Mouse (Mus musculus): ENCODE results near the gene Ube2v1. TPM values are rescaled to one million over a fixed set of nuclear protein-coding genes. Genes with fewer than 3 reads are reported as not detected.

The Ube2v1 gene
- total and polyA plus RNA-seq, 3 experiments: 164 to 343 TPM; not detected in 1

- Histone ChIP-seq H3K9me3 (replicated peaks; ENCODE audit: insufficient read depth, low read length) (no peaks in the 10 kb centered on the region), H3K27ac (ENCODE audit: control insufficient read depth, low read depth, low read length) (no peak overlapping the region), H3K4me1 (ENCODE audit: control insufficient read depth in 1 of 2, insufficient read depth in 2 of 2, low read length in 2 of 2) (peaks cover 0 to 3% of the 10 kb centered on the region in 2 experiments; a peak in 1 of 4 replicates), H3K4me3 (ENCODE audit: control insufficient read depth in 1 of 2, insufficient read depth in 1 of 2, low read depth in 2 of 2, low read length in 2 of 2) (no peak overlapping the region), H3K79me2 (ENCODE audit: control insufficient read depth, insufficient read depth, low read length, poor library complexity) (no peaks in the 10 kb centered on the region), H3K9ac (ENCODE audit: control insufficient read depth, low read depth, low read length, poor library complexity, severe bottlenecking) (no peak overlapping the region), H3K36me3 (ENCODE audit: control insufficient read depth in 1 of 2, insufficient read depth in 2 of 2, low read length in 2 of 2) (peaks cover 0 to 3% of the 10 kb centered on the region in 2 experiments; a peak in 2 of 4 replicates), H3K27me3 (ENCODE audit: control insufficient read depth in 1 of 2, insufficient read depth in 2 of 2, low read length in 2 of 2) (no peaks in the 10 kb centered on the region)
- DNase-seq (ENCODE audit: low read depth, low spot score): peak; percentile 66
- no peak for TF ChIP-seq CHD1 (IDR thresholded peaks at IDR 0.05; ENCODE audit: low read depth, low read length)
- no peak for TF ChIP-seq NRF1 (IDR thresholded peaks at IDR 0.05; ENCODE audit: insufficient read depth, low read depth, low read length, poor library complexity, severe bottlenecking)
- TF ChIP-seq POLR2A (IDR thresholded peaks at IDR 0.05; ENCODE audit: control insufficient read depth in 1 of 2, insufficient read depth in 1 of 2, low read depth in 1 of 2, low read length in 2 of 2, poor library complexity in 1 of 2): no peak
- TF ChIP-seq ZNF384 (IDR thresholded peaks at IDR 0.05; ENCODE audit: low read depth, low read length): no peak
- TF ChIP-seq ELF1 (IDR thresholded peaks at IDR 0.05; ENCODE audit: low read depth, low read length): no peak
- TF ChIP-seq POLR2AphosphoS5 (IDR thresholded peaks at IDR 0.05; ENCODE audit: borderline replicate concordance, low read depth, low read length): no peak
- TF ChIP-seq MYC (IDR thresholded peaks at IDR 0.05; ENCODE audit: low read depth, low read length): 0 out of 2 replicates have a peak, but pooled peaks have one; percentile 38
- no peak for TF ChIP-seq MAFK (IDR thresholded peaks at IDR 0.05; ENCODE audit: borderline replicate concordance, low read depth, low read length)
- TF ChIP-seq KAT2A (conservative IDR thresholded peaks at IDR 0.05; ENCODE audit: low read depth, low read length): no peak
- no peak for TF ChIP-seq MYB (IDR thresholded peaks at IDR 0.05; ENCODE audit: low read depth, low read length)
- no peak for TF ChIP-seq ZMIZ1 (IDR thresholded peaks at IDR 0.05; ENCODE audit: low read depth, low read length)
- no peak for TF ChIP-seq EP300 (IDR thresholded peaks at IDR 0.05; ENCODE audit: low read depth in 1 of 2, low read length in 2 of 2)
- TF ChIP-seq ETS1 (IDR thresholded peaks at IDR 0.05; ENCODE audit: low read depth, low read length): no peak
- TF ChIP-seq USF2 (IDR thresholded peaks at IDR 0.05; ENCODE audit: borderline replicate concordance in 1 of 2, insufficient read depth in 1 of 2, low read depth in 1 of 2, low read length in 2 of 2): no peak
- TF ChIP-seq ZKSCAN1 (IDR thresholded peaks at IDR 0.05; ENCODE audit: low read depth, low read length): no peak
- no peak for TF ChIP-seq TCF12 (IDR thresholded peaks at IDR 0.05; ENCODE audit: low read depth, low read length)
- TF ChIP-seq GATA1 (IDR thresholded peaks at IDR 0.05; ENCODE audit: low read depth, low read length): no peak
- no peak for TF ChIP-seq SIN3A (IDR thresholded peaks at IDR 0.05; ENCODE audit: low read length)
- peak; percentile 20 for TF ChIP-seq RAD21 (IDR thresholded peaks at IDR 0.05; ENCODE audit: low read depth, low read length)
- no peak for TF ChIP-seq BHLHE40 (IDR thresholded peaks at IDR 0.05; ENCODE audit: borderline replicate concordance, low read depth, low read length)
- TF ChIP-seq POLR2AphosphoS2 (IDR thresholded peaks at IDR 0.05; ENCODE audit: low read length): no peak
- TF ChIP-seq GABPA (IDR thresholded peaks at IDR 0.05; ENCODE audit: low read depth, low read length): no peak
- no peak for TF ChIP-seq MXI1 (IDR thresholded peaks at IDR 0.05; ENCODE audit: low read depth, low read length)
- no peak for TF ChIP-seq USF1 (IDR thresholded peaks at IDR 0.05; ENCODE audit: low read depth, low read length)
- TF ChIP-seq MAZ (IDR thresholded peaks at IDR 0.05; ENCODE audit: low read depth, low read length): no peak
- TF ChIP-seq ZC3H11A (IDR thresholded peaks at IDR 0.05; ENCODE audit: low read depth, low read length): no peak
- TF ChIP-seq TBP (IDR thresholded peaks at IDR 0.05; ENCODE audit: low read depth, low read length): no peak
- no peak for TF ChIP-seq MEF2A (IDR thresholded peaks at IDR 0.05; ENCODE audit: extremely low read depth, insufficient replicate concordance, low read depth, low read length, poor library complexity, severe bottlenecking)
- no peak for TF ChIP-seq CHD2 (IDR thresholded peaks at IDR 0.05; ENCODE audit: low read length)
- TF ChIP-seq RCOR1 (IDR thresholded peaks at IDR 0.05; ENCODE audit: low read depth, low read length): no peak
- TF ChIP-seq CTCF (IDR thresholded peaks at IDR 0.05 in 2 of 3, conservative IDR thresholded peaks at IDR 0.05 in 1 of 3; ENCODE audit: control insufficient read depth in 1 of 3, insufficient read depth in 1 of 3, low read depth in 2 of 3, low read length in 3 of 3, poor library complexity in 1 of 3, severe bottlenecking in 1 of 3): peak; percentile 63 to 87 (median 67)
- TF ChIP-seq TAL1 (IDR thresholded peaks at IDR 0.05; ENCODE audit: low read length): no peak
- TF ChIP-seq E2F4 (IDR thresholded peaks at IDR 0.05; ENCODE audit: borderline replicate concordance, low read depth, low read length): no peak
- TF ChIP-seq SMC3 (IDR thresholded peaks at IDR 0.05; ENCODE audit: low read depth, low read length): peak; percentile 59
- TF ChIP-seq MAX (IDR thresholded peaks at IDR 0.05; ENCODE audit: low read length): no peak
- TF ChIP-seq HCFC1 (IDR thresholded peaks at IDR 0.05; ENCODE audit: low read depth, low read length): 0 out of 2 replicates have a peak, but pooled peaks have one; percentile 15
These were observed 8.4 kb upstream of the Ube2v1 start for GRCm38 (mm10) chr2:167640279-167640678.
